In genomic region chr9:30536508-30537100, GRCm38 (mm10) we compare ENCODE assay signal across 27 mouse cellular contexts.
A peak's percentile ranks its signal among the peaks of the same experiment; 100 is the strongest.
DNase-seq lines count a peak whose midpoint lies in the region; ATAC-seq and TF ChIP-seq lines count a peak whose summit lies in the region.
"Had no signal": no experiment of that assay in that cellular context is flagged by ENCODE, and none has a peak within 500 bp of the region (broad histone marks: within the 10 kb centered on the region; RNA-seq: fewer than 3 reads in every experiment).

No protein-coding gene starts in this region.

- no peak overlapping the region for H3K4me3 ChIP-seq in gastrocnemius, adult 2 months
- no peak overlapping the region for H3K4me3 ChIP-seq in embryonic facial prominence, embryonic 10.5 days
- H3K4me3 ChIP-seq: forebrain, embryonic 13.5 days; heart, embryonic 10.5 days; intestine, embryonic 15.5 days; layer of hippocampus, adult 2 months; limb, embryonic 13.5 days; megakaryocyte, embryonic 14.5 days; midbrain, embryonic 12.5 days had no signal

- no peaks in the 10 kb centered on the region for H3K9me3 ChIP-seq in embryonic facial prominence, embryonic 10.5 days
- H3K9me3 ChIP-seq: forebrain, embryonic 13.5 days; heart, embryonic 10.5 days; intestine, embryonic 15.5 days; limb, embryonic 13.5 days; midbrain, embryonic 12.5 days had no signal

- TF ChIP-seq CTCF in gastrocnemius, adult 2 months (IDR thresholded peaks at IDR 0.05) = no peak

- peak overlapping the region; percentile 49 for H3K27ac ChIP-seq in gastrocnemius, adult 2 months
- H3K27ac ChIP-seq in embryonic facial prominence, embryonic 10.5 days (replicated peaks) = no peak overlapping the region
- H3K27ac ChIP-seq: forebrain, embryonic 13.5 days; heart, embryonic 10.5 days; intestine, embryonic 15.5 days; layer of hippocampus, adult 2 months; limb, embryonic 13.5 days; midbrain, embryonic 12.5 days had no signal

- 40% methylated on average over 8 of the region's 8 CpGs for WGBS in embryonic facial prominence, embryonic 10.5 days

- no peaks in the 10 kb centered on the region for H3K36me3 ChIP-seq in embryonic facial prominence, embryonic 10.5 days (replicated peaks)
- H3K36me3 ChIP-seq: heart, embryonic 10.5 days; intestine, embryonic 15.5 days; limb, embryonic 13.5 days; midbrain, embryonic 12.5 days had no signal

- intact Hi-C loops in gastrocnemius, adult 2 months (cut with DNase I) = no loop called here
- intact Hi-C loops in heart, postnatal 25 days (cut with DNase I) = no loop called here

- no peak for ATAC-seq in granulocyte monocyte progenitor cell, adult 5-6 weeks (replicated peaks; ENCODE audit: poor library complexity, severe bottlenecking)
- ATAC-seq: CD4-positive, CD25-positive, alpha-beta regulatory T cell, adult 4 months; forebrain, embryonic 13.5 days; hindbrain, embryonic 16.5 days; intestine, embryonic 15.5 days had no signal

- peaks cover 14% of the 10 kb centered on the region for H3K4me1 ChIP-seq in embryonic facial prominence, embryonic 10.5 days
- H3K4me1 ChIP-seq: intestine, embryonic 15.5 days; megakaryocyte, embryonic 14.5 days had no signal

- DNase-seq in gastrocnemius, adult 2 months = peak; percentile 46
- DNase-seq in gastrocnemius, postnatal 25 days = no peak
- DNase-seq in heart, postnatal 4 days = peak; percentile 28
- no peak for DNase-seq in heart, postnatal 25 days (ENCODE audit: low spot score)
- DNase-seq in 3T3-L1 (ENCODE audit: low read depth, low spot score) = peak; percentile 43
- peak; percentile 39 for DNase-seq in embryonic facial prominence, embryonic 10.5 days (ENCODE audit: low spot score)
- DNase-seq in thymus, adult 18-20 months = no peak
- DNase-seq: adrenal gland, adult 2 months; adrenal gland, postnatal 36 days; cerebellum, adult 2 months; cerebellum, postnatal 14 days; kidney, adult 2 months; kidney, postnatal 36 days; lung, postnatal 36 days; right cerebral cortex, postnatal 25 days; spleen, adult 18-20 months; thymus, postnatal 25 days had no signal

- no peaks in the 10 kb centered on the region for H3K27me3 ChIP-seq in embryonic facial prominence, embryonic 10.5 days (replicated peaks; ENCODE audit: low read depth, poor library complexity, severe bottlenecking)
- H3K27me3 ChIP-seq: forebrain, embryonic 13.5 days; intestine, embryonic 15.5 days; limb, embryonic 13.5 days; megakaryocyte, embryonic 14.5 days; midbrain, embryonic 12.5 days had no signal

Comparison
In these comparisons a context has a peak if more than half of its experiments do, and no peak if none do; other contexts are left out.
1. DNase-seq: peak in gastrocnemius, adult 2 months (single experiment), heart, postnatal 4 days (single experiment), 3T3-L1 (single experiment) and embryonic facial prominence, embryonic 10.5 days (single experiment); none in gastrocnemius, postnatal 25 days (single experiment), heart, postnatal 25 days (single experiment) and thymus, adult 18-20 months (0 of 2).